Mouse (Mus musculus): Measurements from ENCODE around the gene Tmem129.
A peak's percentile ranks its signal among the peaks of the same experiment; 100 is the strongest.

Tmem129 gene

GRCm38 (mm10) chr5:33657787-33658663, at the start of gene Tmem129, which contains the start of gene Tacc3:
TSS of gene Tmem129 (minus strand) at chr5:33658416.
TSS of gene Tacc3 (plus strand) at chr5:33658128.
- peak; percentile 98 for DNase-seq (ENCODE audit: low read depth, low spot score)

DNA sequence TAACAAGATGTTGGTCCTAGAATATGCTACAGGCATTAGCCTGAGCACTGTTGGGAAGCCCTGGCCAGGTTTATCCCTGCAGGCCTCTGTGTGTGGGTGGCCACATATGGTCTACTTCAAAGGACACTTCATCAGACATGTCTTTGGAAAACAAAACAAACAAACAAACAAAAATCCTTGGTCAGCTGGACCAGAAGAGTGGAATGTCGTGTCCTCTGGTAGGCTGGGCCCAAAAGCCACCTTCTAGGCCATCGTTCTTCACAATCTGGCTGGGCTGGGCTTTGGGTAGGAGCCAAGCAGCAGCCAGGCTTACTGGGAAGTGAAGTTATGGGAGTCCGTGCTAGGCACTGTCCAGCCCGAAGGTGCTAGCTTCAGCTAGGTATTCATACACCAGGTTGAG, 48.9 kb upstream of the Tmem129 start:
- DNase-seq (ENCODE audit: low read depth, low spot score): no peak

- DNase-seq (ENCODE audit: low read depth, low spot score): no peak
Measured at GRCm38 (mm10) chr5:33706350-33706629, 48.1 kb upstream of the Tmem129 start.

GRCm38 (mm10) chr5:33705612-33706349, 47.6 kb upstream of the Tmem129 start:
- no peak for DNase-seq (ENCODE audit: low read depth, low spot score)

GRCm38 (mm10) chr5:33704945-33705611, 46.9 kb upstream of the Tmem129 start:
- no peak for DNase-seq (ENCODE audit: low read depth, low spot score)

GRCm38 (mm10) chr5:33703999-33704398, 45.8 kb upstream of the Tmem129 start:
- no peak for DNase-seq (ENCODE audit: low read depth, low spot score)

DNA sequence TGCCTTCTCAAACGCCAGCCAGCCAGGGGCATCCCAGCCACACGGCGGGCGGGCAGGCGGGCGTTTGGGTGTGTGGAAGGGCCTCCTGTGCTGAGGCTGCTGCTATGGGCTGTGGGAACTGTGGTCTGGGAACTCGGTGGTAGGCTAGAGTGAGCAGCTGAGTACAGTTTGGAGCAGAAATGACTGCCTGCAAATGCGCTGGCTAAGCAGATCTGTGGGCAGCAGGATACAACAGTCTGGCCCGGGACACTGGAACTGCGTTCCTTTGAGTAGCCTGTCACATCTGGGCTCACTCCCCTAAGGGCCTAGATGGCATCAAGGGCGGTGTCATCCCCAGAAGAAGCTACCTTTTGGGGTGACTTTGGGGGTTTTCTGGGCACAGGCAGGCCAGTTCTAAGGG, 43.6 kb upstream of the Tmem129 start:
- DNase-seq (ENCODE audit: low read depth, low spot score): no peak

GRCm38 (mm10) chr5:33700010-33700409, 41.8 kb upstream of the Tmem129 start:
- DNase-seq (ENCODE audit: low read depth, low spot score): no peak

- DNase-seq (ENCODE audit: low read depth, low spot score): no peak
Measured at GRCm38 (mm10) chr5:33698669-33699068, 40.5 kb upstream of the Tmem129 start.

DNA sequence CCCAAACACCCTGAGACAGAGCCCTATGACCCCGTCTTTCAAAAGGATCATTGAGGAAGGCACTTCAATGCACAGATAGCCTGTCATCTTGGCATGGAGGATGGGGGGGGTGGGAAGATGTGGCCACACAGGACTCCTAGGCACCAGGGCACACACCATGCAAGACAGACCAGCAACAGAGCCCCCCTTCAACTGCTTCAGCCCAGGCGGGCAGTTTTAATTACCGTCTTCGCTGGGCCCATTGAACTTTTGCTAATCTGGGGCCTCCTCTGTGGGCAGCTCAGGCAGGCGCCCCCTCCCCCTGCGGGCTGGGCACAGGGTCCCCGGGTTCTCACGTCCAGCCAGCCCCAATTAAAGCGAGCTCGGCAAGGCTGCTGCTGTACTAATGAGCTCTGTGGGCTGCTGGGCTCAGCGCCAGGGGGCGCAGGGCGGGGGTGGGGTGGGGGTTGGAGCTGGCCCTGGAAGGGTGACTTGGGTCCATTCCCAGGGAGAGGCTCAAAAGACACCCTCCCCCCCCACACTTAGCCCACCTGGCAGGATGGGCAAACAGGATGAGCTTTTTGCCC, 39.8 kb upstream of the Tmem129 start:
- DNase-seq (ENCODE audit: low read depth, low spot score): no peak

DNA sequence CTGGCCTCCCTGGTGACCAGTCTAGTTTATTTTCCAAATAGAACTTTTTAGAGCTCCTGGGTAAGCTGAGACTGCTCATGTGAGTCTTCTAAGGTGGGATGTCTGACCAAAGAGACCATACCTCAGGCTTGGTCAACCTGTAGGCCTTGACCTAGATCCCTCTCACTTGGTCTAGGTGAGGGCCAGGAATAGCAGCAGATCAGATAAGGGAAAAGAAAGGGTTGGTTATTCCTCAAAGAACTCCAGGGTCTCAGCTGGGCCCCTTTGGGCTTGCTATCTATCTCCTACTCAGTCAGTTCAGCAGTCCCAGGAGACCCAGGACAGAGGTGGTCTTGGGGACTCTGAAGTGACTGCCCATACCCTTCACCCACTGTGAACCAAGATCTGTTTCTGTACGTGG, 39.3 kb upstream of the Tmem129 start:
- no peak for DNase-seq (ENCODE audit: low read depth, low spot score)

- DNase-seq (ENCODE audit: low read depth, low spot score): no peak
Measured at GRCm38 (mm10) chr5:33696430-33696829, 38.2 kb upstream of the Tmem129 start.

- no peak for DNase-seq (ENCODE audit: low read depth, low spot score)
Measured at GRCm38 (mm10) chr5:33695718-33696121, 37.5 kb upstream of the Tmem129 start.

GRCm38 (mm10) chr5:33694848-33695717, 36.9 kb upstream of the Tmem129 start:
- DNase-seq (ENCODE audit: low read depth, low spot score): no peak

- DNase-seq (ENCODE audit: low read depth, low spot score): no peak
Measured at GRCm38 (mm10) chr5:33694461-33694847, 36.2 kb upstream of the Tmem129 start.

DNA sequence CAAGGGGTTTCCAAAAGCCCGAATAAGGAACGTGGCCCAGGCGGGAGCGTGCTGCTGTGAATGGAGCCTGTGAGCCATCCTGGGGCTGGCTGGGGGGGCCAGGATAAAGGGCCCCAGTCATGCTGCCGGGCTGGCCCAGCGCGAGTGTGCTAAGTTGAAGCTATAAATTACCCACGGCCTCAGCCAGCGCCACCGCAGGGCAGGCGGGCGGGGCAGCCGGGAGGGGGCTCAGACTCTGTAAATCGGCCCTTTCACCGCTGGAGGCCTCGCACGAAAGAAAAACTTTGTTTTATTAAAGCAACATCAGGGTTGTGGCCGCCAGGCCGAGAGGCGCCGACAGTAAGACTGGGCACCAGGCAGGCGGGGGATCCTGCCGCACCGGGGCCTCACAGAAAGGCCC, 34.2 kb upstream of the Tmem129 start:
- DNase-seq (ENCODE audit: low read depth, low spot score): no peak

DNA sequence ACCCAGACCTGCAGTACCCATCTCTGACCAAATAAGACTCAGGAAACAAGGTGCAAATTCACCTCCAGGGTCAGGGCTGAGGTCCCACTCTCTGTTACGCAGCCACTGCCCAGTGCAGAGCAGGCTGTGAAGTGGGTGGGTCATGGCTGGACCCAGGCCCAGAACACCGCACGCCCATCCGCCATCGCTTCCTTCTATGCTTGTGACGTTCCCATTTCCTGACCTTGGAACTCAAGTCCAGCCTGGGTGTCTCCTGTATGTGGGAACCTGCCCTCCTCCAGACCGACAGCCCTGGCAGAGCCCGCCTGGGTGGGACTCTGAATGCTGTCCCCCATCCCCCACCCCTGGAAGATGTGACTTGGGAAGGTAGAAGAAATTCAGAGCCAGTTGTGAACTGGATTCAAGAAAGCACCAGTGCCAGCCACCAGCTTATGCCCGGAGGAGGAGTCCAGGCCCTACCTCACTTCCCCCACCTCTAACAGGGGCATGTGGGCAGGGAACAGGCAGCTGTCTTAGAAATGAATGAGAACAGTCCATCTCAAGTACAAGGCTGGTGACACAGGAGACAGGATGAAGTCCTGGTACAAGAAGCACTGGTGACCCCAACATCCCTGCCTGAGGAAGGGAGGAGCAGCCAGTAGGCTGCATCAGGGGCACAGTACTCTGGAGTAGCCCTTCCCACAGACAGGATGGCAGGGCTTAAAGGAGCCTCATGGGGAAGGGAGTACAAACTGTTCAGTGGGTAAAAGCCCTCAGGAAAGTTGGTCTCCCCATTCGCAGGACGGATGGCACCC, 31.8 kb upstream of the Tmem129 start:
- no peak for DNase-seq (ENCODE audit: low read depth, low spot score)

DNA sequence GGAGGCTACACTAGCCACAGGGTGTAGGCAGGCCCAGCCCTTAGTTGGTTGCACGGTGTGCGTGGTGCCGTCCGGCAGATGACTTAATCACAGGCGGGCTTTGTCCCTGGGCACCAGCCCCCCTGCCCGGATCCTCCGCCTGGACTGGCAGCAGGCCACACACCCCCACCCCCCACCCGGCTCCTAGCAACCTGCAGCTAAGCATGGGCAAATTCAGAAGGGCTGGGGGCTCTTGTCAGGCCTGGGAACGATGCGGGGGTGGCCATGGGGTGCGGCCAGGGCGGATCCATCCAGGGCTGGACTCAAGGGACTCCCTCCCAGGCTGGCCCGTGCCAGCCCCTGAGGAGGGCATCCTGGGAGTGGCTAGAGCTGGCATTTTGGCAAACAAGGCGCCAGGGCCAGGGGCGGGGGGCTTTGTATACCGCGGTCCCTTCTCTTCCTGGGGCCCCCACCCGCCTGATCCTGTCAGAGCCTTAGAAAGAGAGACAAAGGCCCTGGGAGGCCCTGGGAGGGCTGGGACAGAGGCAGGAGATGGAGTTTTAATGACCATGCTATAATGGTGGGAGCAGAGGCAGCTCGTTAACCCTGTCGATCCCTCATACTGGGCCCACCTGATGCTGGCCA, 31.1 kb upstream of the Tmem129 start:
- DNase-seq (ENCODE audit: low read depth, low spot score): no peak

DNA sequence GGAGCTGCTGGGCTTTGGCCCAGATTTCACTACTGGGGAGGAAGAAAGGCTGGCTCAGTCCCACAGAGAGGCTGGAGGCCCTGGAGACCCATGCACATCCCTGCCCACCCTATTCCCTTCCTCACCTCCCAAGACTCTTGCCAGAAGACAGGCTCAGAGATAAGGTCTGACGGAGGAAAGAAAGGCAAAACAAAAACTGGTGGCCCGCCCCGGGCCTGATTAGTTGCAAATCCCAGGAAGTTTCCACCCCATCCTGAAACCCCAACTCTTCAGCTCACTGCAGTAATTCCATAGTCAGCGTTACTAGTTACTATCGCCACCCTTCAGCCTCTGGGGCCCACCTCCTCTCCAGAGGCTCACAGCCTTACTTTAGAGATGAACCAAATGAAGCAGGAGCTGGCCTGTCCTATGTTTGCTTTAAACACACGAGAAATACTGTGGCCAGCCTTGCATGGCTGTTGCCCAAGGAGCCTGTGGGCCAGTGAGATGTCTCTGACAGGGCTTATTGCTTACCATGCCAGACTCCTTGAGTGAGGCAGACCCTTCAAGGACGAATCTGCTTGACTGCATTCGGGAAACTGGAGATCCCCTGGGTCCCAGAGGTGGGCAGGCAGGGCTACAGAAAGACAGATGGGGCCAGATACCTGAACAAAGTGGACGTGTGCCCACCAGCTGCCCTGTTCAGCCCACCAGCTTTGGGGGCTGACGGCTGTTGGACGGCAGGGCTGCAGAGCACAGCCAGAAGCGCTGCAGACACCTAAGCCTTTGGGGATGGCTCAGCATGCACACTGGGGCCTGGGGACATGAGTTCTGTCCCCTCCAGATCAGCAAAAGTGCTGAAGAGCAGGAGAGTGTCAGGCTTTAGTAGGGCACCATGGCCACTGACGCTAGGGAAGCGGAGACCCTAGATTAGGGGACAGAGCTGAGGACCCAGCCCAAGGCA, 30.3 kb upstream of the Tmem129 start:
- no peak for DNase-seq (ENCODE audit: low read depth, low spot score)
